8 mouse cellular contexts compared by ENCODE assay signal in genomic region chr6:137647646-137648045, GRCm38 (mm10). TPM values are rescaled to one million over a fixed set of nuclear protein-coding genes. Genes with fewer than 3 reads are reported as not detected.
DNase-seq lines count a peak whose midpoint lies in the region; ATAC-seq and TF ChIP-seq lines count a peak whose summit lies in the region.

No protein-coding gene starts in this region.

- H3K27ac ChIP-seq in gastrocnemius, adult 2 months: peak overlapping the region; percentile 82
- no peak overlapping the region for H3K27ac ChIP-seq in heart, embryonic 11.5 days (ENCODE audit: low read depth, low read length)
- no peak overlapping the region for H3K27ac ChIP-seq in liver, embryonic 15.5 days (replicated peaks)

- peak overlapping the region; percentile 94 for H3K4me2 ChIP-seq in heart, embryonic 11.5 days
- H3K4me2 ChIP-seq in liver, embryonic 15.5 days: peak overlapping the region; percentile 75; the same call in 1 of the 2 replicates

- 28% methylated on average over 10 of the region's 10 CpGs for WGBS in heart, embryonic 11.5 days (ENCODE audit: insufficient replicate concordance)
- WGBS in liver, embryonic 15.5 days (ENCODE audit: insufficient replicate concordance): 24% methylated on average over 10 of the region's 10 CpGs

- DNase-seq in gastrocnemius, adult 2 months: no peak
- no peak for DNase-seq in gastrocnemius, postnatal 10 days
- DNase-seq in thymus, postnatal 36 days: no peak
- no peak for DNase-seq in right cerebral cortex, postnatal 36 days (ENCODE audit: low spot score in 2 of 2)
- DNase-seq in Muller cell, postnatal 12 days (ENCODE audit: inconsistent ontology term): no peak

- no peak for TF ChIP-seq CTCF in gastrocnemius, adult 2 months (IDR thresholded peaks at IDR 0.05)
- TF ChIP-seq CTCF in E14TG2a.4 (conservative IDR thresholded peaks at IDR 0.05; ENCODE audit: low read length): no peak

- no peaks in the 10 kb centered on the region for H3K9me3 ChIP-seq in E14TG2a.4 (ENCODE audit: low read length)
- H3K9me3 ChIP-seq in heart, embryonic 11.5 days (replicated peaks; ENCODE audit: control insufficient read depth, low read length): no peaks in the 10 kb centered on the region
- H3K9me3 ChIP-seq in liver, embryonic 15.5 days (replicated peaks): no peaks in the 10 kb centered on the region

- no peak for ATAC-seq in heart, embryonic 11.5 days (replicated peaks; ENCODE audit: insufficient number of reproducible peaks, low FRiP score, low TSS enrichment)
- no peak for ATAC-seq in liver, embryonic 15.5 days (ENCODE audit: insufficient read depth)

- H3K4me1 ChIP-seq in E14TG2a.4 (replicated peaks; ENCODE audit: low read depth, low read length): peaks cover 13% of the 10 kb centered on the region; the same call in 1 of the 2 replicates
- H3K4me1 ChIP-seq in heart, embryonic 11.5 days (ENCODE audit: control insufficient read depth, insufficient read depth, low read length): no peaks in the 10 kb centered on the region
- peaks cover 9% of the 10 kb centered on the region; the same call in 1 of the 2 replicates for H3K4me1 ChIP-seq in liver, embryonic 15.5 days (replicated peaks)

- peaks cover 18% of the 10 kb centered on the region for H3K27me3 ChIP-seq in E14TG2a.4 (ENCODE audit: insufficient read depth, low read length)
- no peaks in the 10 kb centered on the region for H3K27me3 ChIP-seq in heart, embryonic 11.5 days (ENCODE audit: control insufficient read depth, insufficient read depth, low read length)
- peaks cover 40% of the 10 kb centered on the region for H3K27me3 ChIP-seq in liver, embryonic 15.5 days

- H3K36me3 ChIP-seq in E14TG2a.4 (ENCODE audit: insufficient read depth, low read length): no peaks in the 10 kb centered on the region
- no peaks in the 10 kb centered on the region; the same call in 1 of the 2 replicates for H3K36me3 ChIP-seq in heart, embryonic 11.5 days (ENCODE audit: control insufficient read depth, insufficient read depth, low read length)
- no peaks in the 10 kb centered on the region for H3K36me3 ChIP-seq in liver, embryonic 15.5 days (replicated peaks)

- peak overlapping the region; percentile 86 for H3K4me3 ChIP-seq in gastrocnemius, adult 2 months
- H3K4me3 ChIP-seq in E14TG2a.4 (replicated peaks; ENCODE audit: low read length): peak overlapping the region; percentile 82; the same call in 1 of the 2 replicates
- peak overlapping the region; percentile 78 for H3K4me3 ChIP-seq in heart, embryonic 11.5 days (ENCODE audit: low read depth, low read length)
- H3K4me3 ChIP-seq in liver, embryonic 15.5 days (replicated peaks): peak overlapping the region; percentile 56; the same call in 1 of the 2 replicates

- intact Hi-C loops in gastrocnemius, adult 2 months (cut with DNase I): loop anchor here (5.0 kb wide), 2 partner anchors 75 to 90 kb away; no protein-coding TSS in a partner anchor

- peak overlapping the region; percentile 80; the same call in 1 of the 2 replicates for H3K9ac ChIP-seq in heart, embryonic 11.5 days (ENCODE audit: low read depth, low read length)
- H3K9ac ChIP-seq in liver, embryonic 15.5 days: no peak overlapping the region

RNA-seq across cellular contexts. Expression of gene Eps8, which starts 7.0 kb away (rescaled TPM):
- 1 to 10 TPM; 4.3 to 6.9 TPM for total RNA-seq in gastrocnemius, adult 2 months (2021)
- 10 to 100 TPM; 11.4 to 14.7 TPM for total RNA-seq in gastrocnemius, postnatal 10 days (2021)
- polyA plus RNA-seq in heart, embryonic 11.5 days (2014; fragmentation: Nextera tagmentation; extraction: Ambion mirVana): 18.7 TPM in 2 replicates
- 2.5 and 3.8 TPM in 2 replicates for polyA plus RNA-seq in liver, embryonic 15.5 days (2015; fragmentation: Nextera tagmentation; extraction: Ambion mirVana)
